Mouse (Mus musculus) hindbrain, embryonic 10.5 days (tissue): Measurements from ENCODE around the gene 2310057M21Rik. TPM values are rescaled to one million over a fixed set of nuclear protein-coding genes. Genes with fewer than 3 reads are reported as not detected.

Source experiments
- DNase-seq: peaks from one replicate; pipeline ENCODE4 v3.0.0-alpha.2; 2017; ENCODE audit warnings: low spot score
- H3K27ac ChIP-seq: fragments of 300-500 bp; sonication (generic); 2 replicates; pipeline ENCODE4 v1.5.1; 2016; ENCODE audit warnings: mild to moderate bottlenecking, moderate library complexity
- H3K27me3 ChIP-seq: fragments of 300-500 bp; sonication (generic); 2 replicates; pipeline ENCODE4 v1.6.1; 2016; ENCODE audit warnings: mild to moderate bottlenecking; ENCODE audit not compliant: poor library complexity, insufficient read depth, severe bottlenecking
- H3K36me3 ChIP-seq: fragments of 300-500 bp; sonication (generic); 2 replicates; pipeline ENCODE4 v1.6.1; 2016; ENCODE audit warnings: mild to moderate bottlenecking, moderate library complexity
- H3K4me1 ChIP-seq: fragments of 300-500 bp; sonication (generic); replicated peaks from 2 replicates; pipeline ENCODE4 v1.6.1; 2016; ENCODE audit warnings: mild to moderate bottlenecking
- H3K4me3 ChIP-seq: fragments of 300-500 bp; sonication (generic); 2 replicates; pipeline ENCODE4 v1.5.1; 2016; ENCODE audit warnings: mild to moderate bottlenecking, moderate library complexity
- H3K9me3 ChIP-seq: fragments of 300-500 bp; sonication (generic); 2 replicates; pipeline ENCODE4 v1.6.1; 2016; ENCODE audit warnings: mild to moderate bottlenecking, moderate library complexity
- WGBS: fragments of 180-500 bp; shearing (Covaris S2); methylation state at CpG from one replicate; pipeline ENCODE4 v1.1.7; 2016; 5-methylcytosine and 5-hydroxymethylcytosine counted together
- polyA plus RNA-seq: library from polyadenylated mRNA; unstranded; fragments of >200 nt; fragmentation: Nextera tagmentation; extraction: Ambion mirVana; gene quantifications from 2 replicates; pipeline ENCODE4 v1.2.1, GENCODE M21; 2016

Gene 2310057M21Rik
- polyA plus RNA-seq, 1 experiment from 2014 or later, result 21.5 TPM

DNA sequence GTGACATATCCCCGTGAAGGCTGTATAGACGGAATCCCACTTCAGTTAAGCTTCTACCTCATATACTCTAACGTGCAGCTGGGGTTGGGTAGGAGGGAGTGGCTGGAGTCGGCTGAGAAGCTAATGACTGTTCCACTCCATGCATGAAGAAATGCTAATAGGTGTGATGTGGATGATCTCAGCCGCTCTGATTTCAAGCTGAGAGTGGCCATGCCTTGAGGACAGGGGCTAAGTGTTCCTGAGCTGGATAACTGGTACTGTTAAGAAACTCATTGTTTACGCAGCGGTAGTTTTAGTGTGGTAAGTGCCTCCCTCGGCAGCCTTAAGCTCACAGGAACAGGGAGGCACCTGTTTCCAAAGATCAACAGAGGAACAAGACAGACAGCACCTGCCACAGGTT lies 59.2 kb downstream of the 2310057M21Rik start:
- 83% methylated on average over 8 of the region's 8 CpGs for WGBS
- no peaks in the 10 kb centered on the region for H3K36me3 ChIP-seq
- no peak for DNase-seq
- no peak overlapping the region for H3K4me3 ChIP-seq
- H3K27me3 ChIP-seq, result no peaks in the 10 kb centered on the region
- H3K4me1 ChIP-seq, result no peaks in the 10 kb centered on the region
- H3K9me3 ChIP-seq, result no peaks in the 10 kb centered on the region
- no peak overlapping the region for H3K27ac ChIP-seq

DNA sequence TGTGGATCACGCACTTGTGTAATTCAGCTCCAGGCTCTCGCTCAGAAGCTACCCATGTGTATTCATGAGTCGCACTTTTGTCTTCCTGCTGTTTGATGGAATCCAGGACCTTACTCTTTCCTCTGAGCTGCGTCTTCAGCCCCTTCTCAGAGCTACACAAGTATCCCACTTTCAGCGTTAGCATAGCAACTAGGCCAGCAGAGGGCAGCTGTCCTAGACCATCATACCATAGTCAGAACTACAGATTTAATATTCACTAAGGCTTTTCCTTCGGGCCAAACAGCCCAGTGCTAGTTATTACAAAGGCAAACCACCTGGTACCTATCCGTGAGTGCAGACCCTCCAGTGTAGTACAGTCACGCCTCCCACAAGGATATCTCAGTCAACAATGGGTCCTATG lies 65.4 kb downstream of the 2310057M21Rik start:
- no peaks in the 10 kb centered on the region for H3K4me1 ChIP-seq
- no peaks in the 10 kb centered on the region for H3K27me3 ChIP-seq
- H3K36me3 ChIP-seq, result no peaks in the 10 kb centered on the region
- H3K9me3 ChIP-seq, result no peaks in the 10 kb centered on the region
- H3K4me3 ChIP-seq, result no peak overlapping the region
- no peak overlapping the region for H3K27ac ChIP-seq
- WGBS, result 83% methylated on average over 8 of the region's 8 CpGs
- DNase-seq, result no peak

Other genes starting within 250 kb of the 2310057M21Rik start
- gene 4933402N03Rik, start 216.4 kb downstream of the 2310057M21Rik start, polyA plus RNA-seq, result not detected in 2 replicates
- 0.02 TPM in 1 of 2 replicates, not detected in the other for gene 5430419D17Rik, start 188.4 kb downstream of the 2310057M21Rik start, polyA plus RNA-seq
- not detected in 2 replicates for gene Cuzd1, start 40.5 kb downstream of the 2310057M21Rik start, polyA plus RNA-seq
- not detected in 2 replicates for gene Fam24b, start 33.2 kb downstream of the 2310057M21Rik start, polyA plus RNA-seq
- not detected in 2 replicates for gene Fam24a, start 28.9 kb downstream of the 2310057M21Rik start, polyA plus RNA-seq
- gene Pstk, start 8.4 kb upstream of the 2310057M21Rik start, polyA plus RNA-seq, result 68.1 and 70.9 TPM in 2 replicates
- gene Ikzf5, start 47.8 kb upstream of the 2310057M21Rik start, polyA plus RNA-seq, result 15.2 and 16.3 TPM in 2 replicates
- 63.0 and 68.4 TPM in 2 replicates for gene Acadsb, start 47.8 kb upstream of the 2310057M21Rik start, polyA plus RNA-seq
- 0.61 and 0.93 TPM in 2 replicates for gene Hmx3, start 180.1 kb upstream of the 2310057M21Rik start, polyA plus RNA-seq
- gene Hmx2, start 186.0 kb upstream of the 2310057M21Rik start, polyA plus RNA-seq, result 0.91 and 1.2 TPM in 2 replicates
- gene Bub3, start 197.5 kb upstream of the 2310057M21Rik start, polyA plus RNA-seq, result 306 and 322 TPM in 2 replicates